Mouse (Mus musculus): ENCODE data around the gene Sorbs2. TPM values are rescaled to one million over a fixed set of nuclear protein-coding genes. Genes with fewer than 3 reads are reported as not detected.
"Not testable (repeated sequence)": the region's sequence is repeated elsewhere in the genome, so short reads cannot be mapped to it uniquely, and the experiment has no call there.

Sorbs2 gene
- polyA plus RNA-seq, 1 experiment from 2014 or later: 16.7 TPM

- not testable (repeated sequence) for DNase-seq (ENCODE audit: low spot score)
Observed at GRCm38 (mm10) chr8:45871587-45871986, 364.0 kb downstream of the Sorbs2 start.

GRCm38 (mm10) chr8:45872077-45872476, 364.5 kb downstream of the Sorbs2 start:
- WGBS: 80% methylated on average over 7 of the region's 7 CpGs
- no peak overlapping the region for H3K27ac ChIP-seq
- H3K9me3 ChIP-seq (replicated peaks): no peaks in the 10 kb centered on the region
- H3K4me3 ChIP-seq: no peak overlapping the region
- no peaks in the 10 kb centered on the region for H3K36me3 ChIP-seq
- no peak for DNase-seq (ENCODE audit: low spot score)
- peaks cover 21% of the 10 kb centered on the region; the same call in 1 of the 2 replicates for H3K4me1 ChIP-seq
- no peaks in the 10 kb centered on the region for H3K27me3 ChIP-seq (ENCODE audit: low read depth, poor library complexity, severe bottlenecking)

More at GRCm38 (mm10) chr8:45871587-45871986, 364.0 kb downstream of the Sorbs2 start:
- H3K27ac ChIP-seq; H3K4me3 ChIP-seq; H3K36me3 ChIP-seq; H3K27me3 ChIP-seq (ENCODE audit: low read depth, poor library complexity, severe bottlenecking); H3K9me3 ChIP-seq (replicated peaks): not testable (repeated sequence)
- peaks cover 21% of the 10 kb centered on the region; the same call in 1 of the 2 replicates for H3K4me1 ChIP-seq
- 82% methylated on average over 11 of the region's 11 CpGs for WGBS

GRCm38 (mm10) chr8:45874945-45875626, 367.5 kb downstream of the Sorbs2 start:
- Histone ChIP-seq H3K27ac (peak overlapping the region; percentile 42), H3K4me1 (peaks cover 21% of the 10 kb centered on the region; the same call in 1 of the 2 replicates)

GRCm38 (mm10) chr8:45876397-45876796, 368.8 kb downstream of the Sorbs2 start:
- H3K4me3 ChIP-seq: no peak overlapping the region
- no peaks in the 10 kb centered on the region for H3K36me3 ChIP-seq
- H3K4me1 ChIP-seq: peaks cover 21% of the 10 kb centered on the region; the same call in 1 of the 2 replicates
- H3K27me3 ChIP-seq (ENCODE audit: low read depth, poor library complexity, severe bottlenecking): no peaks in the 10 kb centered on the region
- no peaks in the 10 kb centered on the region for H3K9me3 ChIP-seq (replicated peaks)
- DNase-seq (ENCODE audit: low spot score): no peak
- no peak overlapping the region for H3K27ac ChIP-seq
- WGBS: 90% methylated on average over 5 of the region's 5 CpGs

More at GRCm38 (mm10) chr8:45874945-45875626, 367.5 kb downstream of the Sorbs2 start:
- no peak overlapping the region for H3K4me3 ChIP-seq
- no peaks in the 10 kb centered on the region for H3K27me3 ChIP-seq (ENCODE audit: low read depth, poor library complexity, severe bottlenecking)
- no peaks in the 10 kb centered on the region for H3K9me3 ChIP-seq (replicated peaks)
- WGBS: 65% methylated on average over 10 of the region's 10 CpGs
- no peaks in the 10 kb centered on the region for H3K36me3 ChIP-seq
- DNase-seq (ENCODE audit: low spot score): no peak

Other genes with a start within 250 kb of the Sorbs2 start
- gene F11, start 245.8 kb upstream of the Sorbs2 start, polyA plus RNA-seq (2016; fragmentation: Nextera tagmentation; extraction: Ambion mirVana): not detected in 2 replicates
- 0.03 TPM in 1 of 2 replicates, not detected in the other for gene Klkb1, start 212.9 kb upstream of the Sorbs2 start, polyA plus RNA-seq (2016; fragmentation: Nextera tagmentation; extraction: Ambion mirVana)
- not detected in 2 replicates for gene Gm45753, start 199.3 kb upstream of the Sorbs2 start, polyA plus RNA-seq (2016; fragmentation: Nextera tagmentation; extraction: Ambion mirVana)
- gene Cyp4v3, start 174.6 kb upstream of the Sorbs2 start, polyA plus RNA-seq (2016; fragmentation: Nextera tagmentation; extraction: Ambion mirVana): 0.24 and 0.34 TPM in 2 replicates
- gene Fam149a, start 125.5 kb upstream of the Sorbs2 start, polyA plus RNA-seq (2016; fragmentation: Nextera tagmentation; extraction: Ambion mirVana): 12.8 and 13.5 TPM in 2 replicates
- 0.48 and 0.74 TPM in 2 replicates for gene Tlr3, start 96.7 kb upstream of the Sorbs2 start, polyA plus RNA-seq (2016; fragmentation: Nextera tagmentation; extraction: Ambion mirVana)

All from limb, embryonic 10.5 days (tissue).